20 mouse cellular contexts compared by ENCODE assay signal in the genomic region with DNA sequence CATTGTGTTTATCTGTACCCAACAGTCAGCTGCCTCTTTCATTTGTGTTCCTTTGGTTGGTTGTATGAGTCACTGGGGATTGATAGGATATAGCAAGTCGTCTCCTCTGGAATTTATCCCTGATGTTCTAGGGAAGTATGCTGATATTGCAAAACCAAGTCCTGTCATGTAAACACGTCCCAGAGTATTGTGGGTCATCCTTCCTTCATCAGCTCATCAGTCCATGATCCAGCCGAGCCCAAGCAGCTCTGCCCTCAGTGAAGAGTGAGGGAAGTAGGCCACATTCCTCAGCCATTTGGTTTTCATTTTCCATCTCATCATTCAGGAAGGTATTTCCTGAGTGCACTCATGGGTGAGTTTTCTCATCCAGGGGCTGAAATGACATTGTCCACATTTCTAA. TPM values are rescaled to one million over a fixed set of nuclear protein-coding genes. Genes with fewer than 3 reads are reported as not detected.
A peak's percentile ranks its signal among the peaks of the same experiment; 100 is the strongest.
DNase-seq lines count a peak whose midpoint lies in the region; ATAC-seq and TF ChIP-seq lines count a peak whose summit lies in the region.
"Had no signal": no experiment of that assay in that cellular context is flagged by ENCODE, and none has a peak within 500 bp of the region (broad histone marks: within the 10 kb centered on the region; RNA-seq: fewer than 3 reads in every experiment).

No protein-coding gene starts in this region.

- H3K27ac ChIP-seq in lung, postnatal 0 days (ENCODE audit: low read length), result no peak overlapping the region
- H3K27ac ChIP-seq: embryonic facial prominence, embryonic 13.5 days; forebrain, embryonic 10.5 days; heart, embryonic 13.5 days; hindbrain, postnatal 0 days had no signal

- ATAC-seq in lung, postnatal 0 days, result peak; percentile 78
- ATAC-seq: forebrain, embryonic 14.5 days; hindbrain, postnatal 0 days had no signal

- TF ChIP-seq EP300 in lung, postnatal 0 days (IDR thresholded peaks at IDR 0.05), result peak; percentile 85

- no peaks in the 10 kb centered on the region for H3K36me3 ChIP-seq in C2C12 (ENCODE audit: control insufficient read depth, insufficient read depth)
- no peaks in the 10 kb centered on the region for H3K36me3 ChIP-seq in lung, postnatal 0 days (ENCODE audit: insufficient read depth, low read length)
- H3K36me3 ChIP-seq: embryonic facial prominence, embryonic 13.5 days; forebrain, embryonic 10.5 days; heart, embryonic 13.5 days had no signal

- no peaks in the 10 kb centered on the region for H3K79me2 ChIP-seq in C2C12 (ENCODE audit: control insufficient read depth, insufficient read depth)

- H3K27me3 ChIP-seq in C2C12 (ENCODE audit: control insufficient read depth, insufficient read depth, insufficient read length), result no peaks in the 10 kb centered on the region
- no peaks in the 10 kb centered on the region for H3K27me3 ChIP-seq in lung, postnatal 0 days (replicated peaks; ENCODE audit: insufficient read depth, low read length)
- H3K27me3 ChIP-seq: embryonic facial prominence, embryonic 13.5 days had no signal

- H3K4me1 ChIP-seq in lung, postnatal 0 days (ENCODE audit: insufficient read depth, low read depth, low read length), result no peaks in the 10 kb centered on the region
- H3K4me1 ChIP-seq: embryonic facial prominence, embryonic 13.5 days; forebrain, embryonic 10.5 days had no signal

- TF ChIP-seq CTCF in C2C12 (IDR thresholded peaks at IDR 0.05; ENCODE audit: control insufficient read depth, insufficient read depth, insufficient read length), result no peak
- TF ChIP-seq CTCF in lung, postnatal 0 days (IDR thresholded peaks at IDR 0.05), result no peak

- WGBS in lung, postnatal 0 days, result 33% methylated on average over 3 of the region's 3 CpGs

- no peak overlapping the region for H3ac ChIP-seq in C2C12 (ENCODE audit: control insufficient read depth, insufficient read length, low read depth)

- H3K4me3 ChIP-seq in C2C12 (ENCODE audit: insufficient read depth, poor library complexity, severe bottlenecking), result no peak overlapping the region
- no peak overlapping the region for H3K4me3 ChIP-seq in lung, postnatal 0 days (ENCODE audit: low read depth, low read length)
- H3K4me3 ChIP-seq: embryonic facial prominence, embryonic 13.5 days; erythroblast, embryonic 14.5 days; forebrain, embryonic 10.5 days; heart, embryonic 13.5 days had no signal

- no peak overlapping the region for H3K4me2 ChIP-seq in lung, postnatal 0 days (replicated peaks; ENCODE audit: low read depth, low read length)
- H3K4me2 ChIP-seq: embryonic facial prominence, embryonic 13.5 days; heart, embryonic 13.5 days had no signal

- H3K9me3 ChIP-seq in lung, postnatal 0 days (ENCODE audit: low read length), result no peaks in the 10 kb centered on the region
- H3K9me3 ChIP-seq: embryonic facial prominence, embryonic 13.5 days; forebrain, embryonic 10.5 days had no signal

- peak; percentile 50 for DNase-seq in NIH3T3 (ENCODE audit: low read depth)
- peak; percentile 88 for DNase-seq in lung, postnatal 0 days (ENCODE audit: low spot score)
- no peak for DNase-seq in adrenal gland, adult 18-20 months (ENCODE audit: low spot score in 2 of 2)
- DNase-seq in layer of hippocampus, adult 18-20 months (ENCODE audit: low spot score in 2 of 2), result no peak
- DNase-seq in kidney, adult 18-20 months, result no peak
- DNase-seq: adrenal gland, postnatal 10 days; B cell, adult 2 months; cerebellum, adult 11-12 months; cerebellum, adult 9-10 months; cerebellum, postnatal 25 days; gastrocnemius, postnatal 36 days; heart, adult 11 months; heart, postnatal 36 days had no signal

- H3K79me3 ChIP-seq in C2C12 (ENCODE audit: low read depth), result no peaks in the 10 kb centered on the region

- H3K9ac ChIP-seq in lung, postnatal 0 days (replicated peaks; ENCODE audit: low read depth), result no peak overlapping the region
- H3K9ac ChIP-seq: embryonic facial prominence, embryonic 13.5 days; heart, embryonic 13.5 days had no signal

TF ChIP-seq in C2C12, 6 proteins besides CTCF, POLR2A, EP300 and RAD21:
- TF ChIP-seq USF1 (IDR thresholded peaks at IDR 0.05; ENCODE audit: low read depth) (no peak), MAX (IDR thresholded peaks at IDR 0.05) (no peak), CEBPB (IDR thresholded peaks at IDR 0.05; ENCODE audit: low read depth) (peak; percentile 40), MYOG (IDR thresholded peaks at IDR 0.05; ENCODE audit: control insufficient read depth, extremely low read depth, insufficient read length) (no peak)

RNA-seq across cellular contexts. Expression of a gene that starts 54.3 kb away (rescaled TPM):
- polyA plus RNA-seq in C2C12 (2012; fragmentation: generic; extraction: Trizol), result 4.5 TPM
- 5.0 and 5.2 TPM in 2 replicates for polyA plus RNA-seq in lung, postnatal 0 days (2015; fragmentation: Nextera tagmentation; extraction: Ambion mirVana)
- total RNA-seq in adrenal gland, adult 18-20 months (2021), result 10 to 100 TPM; 18.8 to 22.6 TPM
- 10 to 100 TPM; 23.8 to 24.5 TPM for total RNA-seq in layer of hippocampus, adult 18-20 months (2021)

Comparison
In these comparisons a context has a peak if more than half of its experiments do, and no peak if none do; other contexts are left out.
1. DNase-seq: peak in NIH3T3 (single experiment) and lung, postnatal 0 days (single experiment); none in adrenal gland, adult 18-20 months (0 of 2), layer of hippocampus, adult 18-20 months (0 of 2) and kidney, adult 18-20 months (single experiment).